Mouse (Mus musculus) midbrain, embryonic 14.5 days (tissue): Measurements from ENCODE around the gene Gria1. TPM values are rescaled to one million over a fixed set of nuclear protein-coding genes. Genes with fewer than 3 reads are reported as not detected.
A peak's percentile ranks its signal among the peaks of the same experiment; 100 is the strongest.

Experiments
- ATAC-seq: fragments of 200-750 bp; cut with Nextera tagmentation; 2 replicates; pipeline ENCODE4 v1.8.0; 2017; ENCODE audit warnings: moderate number of reproducible peaks, moderate library complexity; ENCODE audit not compliant: low FRiP score, low TSS enrichment
- DNase-seq: peaks from one replicate; pipeline ENCODE4 v3.0.0-alpha.2; 2015
- H3K27ac ChIP-seq: fragments of 300-500 bp; sonication (generic); replicated peaks from 2 replicates; pipeline ENCODE4 v1.5.1; 2014; ENCODE audit warnings: mild to moderate bottlenecking, low read depth, low read length, moderate library complexity
- H3K27me3 ChIP-seq: fragments of 300-500 bp; sonication (generic); 2 replicates; pipeline ENCODE4 v1.6.1; 2014; ENCODE audit warnings: low read length, control low read depth, mixed read lengths; ENCODE audit not compliant: control insufficient read depth, insufficient read depth
- H3K36me3 ChIP-seq: fragments of 300-500 bp; sonication (generic); 2 replicates; pipeline ENCODE4 v1.6.1; 2014; ENCODE audit warnings: low read length, control low read depth; ENCODE audit not compliant: control insufficient read depth, insufficient read depth
- H3K4me1 ChIP-seq: fragments of 300-500 bp; sonication (generic); 2 replicates; pipeline ENCODE4 v1.6.1; 2014; ENCODE audit warnings: mild to moderate bottlenecking, antibody characterized with exemption, low read length, control low read depth; ENCODE audit not compliant: control insufficient read depth, insufficient read depth
- H3K4me2 ChIP-seq: fragments of 300-500 bp; sonication (generic); 2 replicates; pipeline ENCODE4 v1.6.1; 2014; ENCODE audit warnings: mild to moderate bottlenecking, low read length, moderate library complexity
- H3K4me3 ChIP-seq: fragments of 300-500 bp; sonication (generic); replicated peaks from 2 replicates; pipeline ENCODE4 v1.5.1; 2014; ENCODE audit warnings: low read depth, low read length
- H3K9ac ChIP-seq: fragments of 300-500 bp; sonication (generic); replicated peaks from 2 replicates; pipeline ENCODE4 v1.6.1; 2014; ENCODE audit warnings: mild to moderate bottlenecking, low read length, moderate library complexity
- H3K9me3 ChIP-seq: fragments of 300-500 bp; sonication (generic); 2 replicates; pipeline ENCODE4 v1.6.1; 2016; ENCODE audit warnings: low read length, control low read depth, mixed read lengths; ENCODE audit not compliant: control insufficient read depth
- WGBS: fragments of 180-500 bp; shearing (Covaris S2); extraction: QIAGEN DNeasy Blood & Tissue Kit; methylation state at CpG from one replicate; pipeline ENCODE4 v1.1.7; 2014; 5-methylcytosine and 5-hydroxymethylcytosine counted together
- polyA plus RNA-seq: library from polyadenylated mRNA; unstranded; fragments of >200 nt; fragmentation: Nextera tagmentation; extraction: Ambion mirVana; gene quantifications from 2 replicates; pipeline ENCODE4 v1.2.1, GENCODE M21; 2014

The Gria1 gene
- polyA plus RNA-seq, 1 experiment from 2014 or later: 31.9 TPM

DNA sequence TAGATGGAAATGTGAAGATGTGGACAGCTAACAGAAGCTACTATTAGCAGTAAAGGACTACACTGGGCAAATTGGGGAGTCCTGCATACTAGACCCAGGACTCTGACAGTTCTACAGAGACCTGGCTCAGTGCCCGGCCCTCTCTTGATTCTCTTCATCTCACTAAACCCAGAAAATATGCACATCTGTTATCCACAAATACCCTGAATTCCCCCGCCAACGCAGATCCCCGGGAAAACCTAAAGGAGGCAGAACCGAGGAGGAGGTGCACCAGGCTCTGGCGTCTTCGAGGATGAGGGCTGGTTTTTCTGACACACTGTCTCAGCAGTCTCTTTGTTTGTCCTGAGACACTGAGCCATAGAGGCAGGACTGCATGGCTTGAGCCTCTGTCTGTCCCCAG lies 27.6 kb downstream of the Gria1 start:
- no peaks in the 10 kb centered on the region for H3K4me1 ChIP-seq
- H3K4me2 ChIP-seq: no peak overlapping the region
- DNase-seq (peak; percentile 45), ATAC-seq (no peak)
- H3K9ac ChIP-seq: no peak overlapping the region
- H3K9me3 ChIP-seq: no peaks in the 10 kb centered on the region
- no peak overlapping the region for H3K27ac ChIP-seq
- no peak overlapping the region for H3K4me3 ChIP-seq
- WGBS: 44% methylated on average over 7 of the region's 7 CpGs
- H3K27me3 ChIP-seq: no peaks in the 10 kb centered on the region
- no peaks in the 10 kb centered on the region for H3K36me3 ChIP-seq

DNA sequence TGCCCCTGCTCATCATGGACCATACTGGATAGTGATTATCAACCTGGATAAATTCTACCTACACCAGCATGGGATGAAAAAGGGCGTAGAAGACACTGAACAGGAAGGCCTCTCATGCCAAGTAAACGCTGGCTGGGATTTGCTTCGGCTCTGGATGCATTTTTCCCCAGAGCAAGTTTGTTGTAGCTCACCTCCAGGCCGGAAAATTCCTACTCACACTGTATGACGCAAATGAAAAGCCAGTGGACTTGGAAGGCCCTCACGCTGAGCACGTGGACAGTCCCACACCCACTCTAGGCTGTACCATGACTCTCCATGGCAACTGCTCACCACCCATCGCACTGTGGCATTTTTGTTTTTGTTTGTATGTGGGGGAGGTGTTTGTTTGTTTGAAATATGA lies 28.1 kb downstream of the Gria1 start:
- Histone ChIP-seq H3K4me2 (no peak overlapping the region), H3K27ac (no peak overlapping the region), H3K27me3 (no peaks in the 10 kb centered on the region), H3K36me3 (no peaks in the 10 kb centered on the region), H3K9ac (no peak overlapping the region), H3K4me1 (no peaks in the 10 kb centered on the region), H3K9me3 (no peaks in the 10 kb centered on the region), H3K4me3 (no peak overlapping the region)
- ATAC-seq (no peak), DNase-seq (no peak)
- WGBS: 85% methylated on average over 8 of the region's 8 CpGs

DNA sequence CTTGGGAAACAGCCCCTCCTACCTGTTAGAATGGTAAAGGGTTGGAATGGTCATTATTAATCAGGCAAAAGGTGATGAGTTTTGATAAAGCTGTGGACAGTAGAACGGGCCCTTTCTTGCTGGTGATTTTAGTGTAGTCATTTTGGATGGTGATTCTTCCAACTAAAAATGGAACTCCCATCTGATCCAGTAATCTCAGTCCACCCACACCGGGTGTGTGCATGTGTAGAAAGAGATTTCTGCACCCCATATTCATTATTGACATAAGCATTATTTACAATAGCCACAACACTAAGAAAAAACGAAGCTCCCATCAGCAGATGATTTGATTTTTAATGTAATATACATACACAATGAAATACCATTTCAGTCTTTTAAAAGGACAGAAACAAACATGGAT lies 30.9 kb downstream of the Gria1 start:
- Histone ChIP-seq H3K27ac (no peak overlapping the region), H3K36me3 (no peaks in the 10 kb centered on the region), H3K4me2 (no peak overlapping the region), H3K9ac (no peak overlapping the region), H3K9me3 (no peaks in the 10 kb centered on the region), H3K27me3 (no peaks in the 10 kb centered on the region), H3K4me1 (no peaks in the 10 kb centered on the region), H3K4me3 (no peak overlapping the region)
- ATAC-seq: no peak
- no peak for DNase-seq
- 84% methylated on average over 3 of the region's 3 CpGs for whole genome bisulfite sequencing

DNA sequence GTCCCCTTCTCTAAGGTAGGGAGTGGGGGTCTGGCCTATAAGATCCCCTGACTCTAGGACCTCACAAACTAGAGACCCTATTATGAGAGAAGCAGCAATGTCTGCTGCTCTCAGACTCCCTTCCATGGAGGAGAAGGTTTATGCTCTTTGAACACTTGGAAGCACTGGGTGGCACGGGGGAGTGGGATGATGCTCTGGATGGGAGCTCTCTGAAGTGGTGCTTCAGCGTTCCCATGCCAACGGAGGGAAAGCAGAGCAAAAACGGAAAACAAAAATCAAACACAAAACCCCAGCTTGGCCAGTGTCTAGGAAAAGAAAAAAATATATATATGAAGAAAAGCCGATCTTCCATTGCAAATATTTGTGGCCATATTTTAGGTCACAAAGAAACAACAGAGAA lies 33.0 kb downstream of the Gria1 start:
- 59% methylated on average over 5 of the region's 5 CpGs for WGBS
- Histone ChIP-seq H3K27me3 (no peaks in the 10 kb centered on the region), H3K4me1 (no peaks in the 10 kb centered on the region), H3K36me3 (no peaks in the 10 kb centered on the region), H3K9ac (no peak overlapping the region), H3K9me3 (no peaks in the 10 kb centered on the region), H3K4me3 (no peak overlapping the region), H3K27ac (no peak overlapping the region), H3K4me2 (no peak overlapping the region)
- ATAC-seq (no peak), DNase-seq (peak; percentile 28)

DNA sequence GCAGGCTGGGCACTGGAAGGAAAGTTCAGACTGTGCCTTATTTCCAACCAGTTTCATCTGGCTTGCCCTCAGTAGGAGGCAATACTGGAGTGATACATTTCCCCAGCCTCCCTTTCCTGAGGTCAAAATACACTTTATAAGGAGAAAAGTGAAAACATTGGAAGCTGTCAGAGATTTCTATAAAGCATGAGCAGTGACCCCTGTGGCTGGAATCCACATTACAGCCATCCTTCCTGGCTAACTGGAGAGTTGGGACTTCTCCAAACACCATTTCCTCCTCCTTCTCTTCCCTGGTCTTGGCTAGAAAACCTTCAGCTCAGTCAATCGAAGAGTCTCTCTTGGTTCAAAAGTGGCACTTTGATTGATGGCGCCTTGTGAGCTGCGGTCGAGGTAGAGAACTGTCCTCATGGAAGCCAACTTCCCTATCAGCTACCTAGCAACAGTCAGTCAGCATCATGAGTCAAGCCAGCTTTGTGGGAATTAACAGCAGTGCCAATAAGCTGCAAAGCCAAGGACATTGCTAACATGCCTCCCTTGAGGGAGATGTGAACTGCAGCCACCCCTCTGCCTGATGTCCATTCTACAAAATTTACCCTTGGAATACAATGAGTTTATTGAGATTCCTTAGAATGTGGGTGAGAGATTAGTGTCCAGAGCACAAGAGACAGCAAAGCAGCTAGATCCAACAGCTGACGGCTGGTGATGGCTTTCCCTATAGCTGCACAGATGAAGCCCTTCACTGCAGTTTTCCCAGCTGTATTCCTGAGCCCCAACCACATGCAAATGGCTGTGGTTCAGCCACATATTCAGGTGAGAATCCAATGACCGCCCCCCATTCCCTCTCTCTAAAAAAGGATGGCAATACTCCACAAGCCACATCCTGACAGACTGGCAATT lies 40.7 kb downstream of the Gria1 start:
- WGBS: 70% methylated on average over 6 of the region's 6 CpGs
- ATAC-seq (no peak), DNase-seq (peak; percentile 10)
- Histone ChIP-seq H3K9me3 (no peaks in the 10 kb centered on the region), H3K27ac (no peak overlapping the region), H3K4me2 (no peak overlapping the region), H3K4me3 (no peak overlapping the region), H3K36me3 (no peaks in the 10 kb centered on the region), H3K4me1 (no peaks in the 10 kb centered on the region), H3K27me3 (no peaks in the 10 kb centered on the region), H3K9ac (no peak overlapping the region)

DNA sequence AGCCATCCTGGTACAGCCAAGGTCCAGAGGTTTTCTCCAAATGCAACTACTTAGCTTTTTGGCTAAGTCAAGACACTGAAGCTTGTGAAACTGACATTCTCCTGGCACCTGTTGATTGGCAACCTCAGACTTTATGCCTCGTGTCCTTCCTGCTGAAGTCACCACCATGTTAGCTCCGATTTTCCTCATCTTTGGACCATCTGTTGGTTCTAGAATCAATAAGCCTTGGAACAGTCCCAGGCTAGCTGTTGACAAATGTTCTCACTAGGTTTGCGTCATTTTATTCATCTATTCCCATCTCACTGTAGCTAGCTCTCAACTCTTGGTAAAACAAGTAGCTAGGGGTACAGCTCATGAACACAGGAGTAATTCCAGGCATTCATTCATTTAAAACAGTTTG lies 51.3 kb downstream of the Gria1 start:
- no peak for ATAC-seq
- no peak overlapping the region for H3K9ac ChIP-seq
- no peak overlapping the region for H3K4me3 ChIP-seq
- DNase-seq: no peak
- no peaks in the 10 kb centered on the region for H3K36me3 ChIP-seq
- no peak overlapping the region for H3K27ac ChIP-seq
- H3K27me3 ChIP-seq: no peaks in the 10 kb centered on the region
- no peak overlapping the region for H3K4me2 ChIP-seq
- no peaks in the 10 kb centered on the region for H3K9me3 ChIP-seq
- H3K4me1 ChIP-seq: no peaks in the 10 kb centered on the region
- 95% methylated on average over 3 of the region's 3 CpGs for WGBS

DNA sequence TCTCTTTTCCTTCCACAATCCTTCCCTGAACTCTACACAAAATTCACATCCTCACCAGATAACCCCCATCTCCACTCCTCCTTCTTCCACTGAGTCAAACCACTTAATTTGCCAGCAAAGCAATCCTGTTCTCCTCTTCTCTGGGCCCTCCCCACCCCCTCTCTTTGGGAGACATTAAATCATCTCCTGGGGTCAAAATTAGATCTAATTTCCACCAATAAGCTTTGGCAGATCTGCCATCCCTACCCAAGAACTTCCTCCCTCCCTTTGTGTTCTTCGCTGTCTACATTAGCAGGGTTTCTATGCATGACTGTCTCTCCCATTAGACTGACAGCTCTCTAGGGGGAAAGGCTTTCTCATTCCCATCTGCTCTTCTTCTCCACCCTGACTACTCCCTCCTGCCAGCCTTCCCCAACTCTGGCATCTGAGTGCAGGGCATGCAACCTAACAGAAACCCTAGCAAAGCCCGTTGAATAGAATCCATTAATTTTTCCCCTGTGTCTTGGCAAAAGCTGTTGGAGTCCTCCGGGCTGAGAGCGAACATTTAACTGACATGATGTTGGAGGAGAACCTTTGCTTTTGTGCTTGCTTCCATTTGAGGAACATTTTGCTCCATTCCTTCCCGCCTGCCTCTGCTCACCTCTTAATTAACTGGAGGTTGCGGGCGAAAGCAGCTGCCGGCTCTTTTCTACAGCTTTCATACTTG lies 59.2 kb downstream of the Gria1 start:
- H3K4me2 ChIP-seq: no peak overlapping the region
- no peak overlapping the region for H3K4me3 ChIP-seq
- H3K9ac ChIP-seq: no peak overlapping the region
- H3K27me3 ChIP-seq: no peaks in the 10 kb centered on the region
- 61% methylated on average over 8 of the region's 8 CpGs for WGBS
- H3K4me1 ChIP-seq: 0 out of 2 replicates have a peak, but pooled peaks cover 5% of the 10 kb centered on the region
- ATAC-seq (no peak), DNase-seq (peak; percentile 20)
- H3K27ac ChIP-seq: no peak overlapping the region
- no peaks in the 10 kb centered on the region for H3K36me3 ChIP-seq
- no peaks in the 10 kb centered on the region for H3K9me3 ChIP-seq

DNA sequence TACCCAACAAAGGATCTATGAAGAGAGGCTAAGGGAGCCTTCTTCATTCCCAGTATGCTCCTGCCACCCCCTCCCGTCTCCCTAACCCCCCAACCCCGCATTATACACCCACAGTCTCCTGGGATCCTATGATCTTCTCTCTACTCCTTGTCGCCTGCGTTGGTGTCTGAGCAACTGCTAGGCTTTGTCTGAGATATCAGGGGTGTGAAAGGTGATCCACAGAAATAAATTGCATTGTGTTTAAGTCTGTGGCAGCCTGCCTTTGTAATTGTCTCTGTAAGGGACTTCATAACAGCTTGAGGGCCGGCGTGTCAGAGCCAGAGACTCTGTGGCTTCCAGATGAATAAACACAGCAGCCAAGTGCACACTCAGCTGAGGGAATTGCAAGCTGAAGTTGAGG lies 61.0 kb downstream of the Gria1 start:
- no peaks in the 10 kb centered on the region for H3K9me3 ChIP-seq
- H3K36me3 ChIP-seq: no peaks in the 10 kb centered on the region
- no peaks in the 10 kb centered on the region for H3K27me3 ChIP-seq
- DNase-seq (peak; percentile 11), ATAC-seq (no peak)
- no peak overlapping the region for H3K27ac ChIP-seq
- no peak overlapping the region for H3K9ac ChIP-seq
- H3K4me2 ChIP-seq: no peak overlapping the region
- WGBS: 59% methylated on average over 6 of the region's 6 CpGs
- H3K4me3 ChIP-seq: no peak overlapping the region
- H3K4me1 ChIP-seq: 0 out of 2 replicates have a peak, but pooled peaks cover 5% of the 10 kb centered on the region

DNA sequence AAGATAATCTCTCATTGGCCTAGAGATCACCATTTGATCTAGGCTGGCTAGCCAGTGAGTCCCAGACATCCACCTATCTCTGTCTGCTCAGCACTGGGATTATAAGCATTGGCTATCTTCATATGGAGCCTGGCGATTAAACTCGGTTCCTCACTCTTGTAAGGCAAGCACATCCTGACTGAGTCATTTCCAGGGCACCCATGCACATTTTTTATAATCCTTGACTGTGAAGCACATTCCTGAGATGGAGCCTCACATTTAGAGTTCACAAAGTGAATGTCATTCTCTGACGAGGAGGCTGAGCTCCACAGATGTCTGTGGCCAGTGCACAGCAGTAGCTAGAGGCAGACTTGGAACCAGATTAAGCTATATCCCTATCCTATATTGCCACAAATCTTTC lies 68.2 kb downstream of the Gria1 start:
- Histone ChIP-seq H3K4me2 (no peak overlapping the region), H3K9ac (no peak overlapping the region), H3K4me3 (no peak overlapping the region), H3K27ac (no peak overlapping the region), H3K27me3 (no peaks in the 10 kb centered on the region), H3K4me1 (no peaks in the 10 kb centered on the region), H3K9me3 (no peaks in the 10 kb centered on the region), H3K36me3 (no peaks in the 10 kb centered on the region)
- DNase-seq (no peak), ATAC-seq (no peak)
- WGBS: 86% methylated on average over 3 of the region's 3 CpGs
